Mouse (Mus musculus) telencephalon, adult 2 months (tissue): Measurements from ENCODE around the gene Ehmt2.
"Not testable (repeated sequence)": the region's sequence is repeated elsewhere in the genome, so short reads cannot be mapped to it uniquely, and the experiment has no call there.

ENCODE experiments used
- DNase-seq: peaks from one replicate; pipeline ENCODE4 v3.0.0-alpha.2; 2011; ENCODE audit warnings: low read depth, low spot score

The Ehmt2 gene

DNA sequence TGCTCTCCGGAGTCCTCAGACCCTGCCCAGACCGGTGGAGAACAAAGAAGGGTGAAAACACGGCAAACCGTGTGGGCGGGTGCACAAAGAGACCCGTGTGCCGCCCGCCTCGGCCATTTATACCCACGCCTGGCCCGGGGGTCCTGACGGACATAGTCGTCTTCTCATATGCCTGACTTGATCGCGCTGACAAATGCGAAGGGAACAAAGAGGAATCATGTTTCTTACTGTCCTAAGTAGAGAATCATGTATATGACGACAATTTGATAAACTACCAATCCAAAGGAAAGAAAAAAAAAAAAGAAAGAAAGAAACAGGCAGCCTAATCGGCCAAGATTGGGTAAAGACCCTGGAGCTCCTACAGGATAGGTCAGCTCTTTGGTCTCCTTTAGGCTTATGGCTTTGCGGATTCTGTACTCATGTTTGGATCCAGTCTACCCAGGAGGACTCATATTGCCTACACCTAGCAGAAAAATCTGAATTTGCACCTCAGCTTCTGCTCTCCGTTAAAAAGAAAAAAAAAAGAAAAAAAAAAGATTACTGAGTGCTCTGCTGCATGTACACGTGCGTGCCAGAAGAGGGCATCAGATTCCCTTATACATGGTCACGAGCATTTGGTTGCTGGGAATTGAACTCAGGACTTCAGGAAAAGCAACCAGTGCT lies 54.2 kb downstream of the Ehmt2 start:
- peak; percentile 79 for DNase-seq

DNA sequence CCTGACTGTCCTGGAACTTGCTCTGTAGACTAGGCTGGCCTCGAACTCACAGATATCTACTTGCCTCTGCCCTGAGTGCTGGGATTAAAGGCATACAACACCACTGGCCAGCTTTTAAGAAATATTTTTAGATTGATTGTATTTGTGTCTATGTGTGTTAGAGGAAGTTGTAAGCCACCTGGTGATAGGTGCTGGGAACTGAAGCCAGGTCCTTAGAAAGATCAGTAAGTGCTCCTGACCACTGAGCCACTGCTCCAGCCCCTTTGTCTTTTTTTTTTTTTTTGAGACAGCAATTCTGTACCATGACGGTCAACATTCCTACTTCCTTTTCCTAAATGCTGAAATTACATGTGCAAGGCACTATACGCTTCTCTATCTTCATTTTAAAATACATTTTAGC lies 55.0 kb downstream of the Ehmt2 start:
- DNase-seq, result no peak

DNA sequence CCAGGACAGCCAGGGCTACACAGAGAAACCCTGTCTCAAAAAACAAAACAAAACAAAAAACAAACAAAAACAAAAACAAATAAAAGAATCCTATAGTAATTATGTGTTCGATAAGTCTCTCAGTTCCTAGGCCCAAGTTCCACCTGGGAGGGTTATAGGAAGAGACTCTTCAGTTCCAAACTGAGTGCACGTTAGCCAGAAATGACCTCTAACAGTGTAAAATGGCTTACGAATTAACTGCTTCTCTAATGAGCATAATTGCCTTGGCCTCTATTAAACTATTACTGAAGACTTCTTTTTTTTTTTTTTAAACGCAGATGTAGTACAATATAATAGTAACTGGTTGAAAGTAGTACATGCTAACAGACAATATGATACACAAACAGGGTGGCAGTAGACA lies 55.6 kb downstream of the Ehmt2 start:
- DNase-seq, result no peak

DNA sequence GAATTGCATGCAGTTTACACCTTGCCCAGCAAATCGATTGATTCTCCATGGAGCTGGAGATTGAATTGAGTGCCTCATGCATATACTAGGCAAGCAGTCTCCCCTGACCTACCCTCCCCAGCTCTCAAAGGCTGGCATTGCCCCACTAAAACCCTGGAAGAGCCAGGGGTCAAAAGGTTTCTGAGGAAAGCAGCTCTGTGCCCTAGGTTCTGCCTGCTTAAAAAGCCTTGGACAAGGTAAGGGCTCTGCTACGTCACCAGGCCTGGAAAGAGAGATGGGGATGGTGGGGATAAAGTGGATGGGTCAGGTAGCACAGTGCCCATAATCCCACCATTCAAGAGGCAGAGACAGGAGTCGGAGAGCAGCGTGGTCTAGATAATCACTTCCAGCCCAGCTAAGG lies 56.6 kb downstream of the Ehmt2 start:
- DNase-seq, result no peak

DNA sequence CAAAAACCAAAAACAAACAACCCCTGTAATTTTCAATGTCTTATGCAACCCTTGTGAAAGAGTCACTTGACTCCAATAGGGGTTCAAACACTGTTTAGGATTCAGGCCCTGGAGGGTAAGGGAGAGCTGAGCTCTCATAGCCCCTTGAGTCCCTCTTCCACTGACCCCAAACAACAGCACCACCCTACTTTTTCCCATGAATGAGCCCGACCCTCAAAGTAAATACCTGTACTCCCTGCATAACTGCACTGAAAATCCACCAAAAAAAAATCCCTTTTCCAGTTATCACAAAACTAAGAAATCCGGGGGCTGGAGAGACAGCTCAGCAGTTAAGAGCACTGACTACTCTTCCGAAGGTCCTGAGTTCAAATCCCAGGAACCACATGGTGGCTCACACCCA lies 57.6 kb downstream of the Ehmt2 start:
- no peak for DNase-seq

DNA sequence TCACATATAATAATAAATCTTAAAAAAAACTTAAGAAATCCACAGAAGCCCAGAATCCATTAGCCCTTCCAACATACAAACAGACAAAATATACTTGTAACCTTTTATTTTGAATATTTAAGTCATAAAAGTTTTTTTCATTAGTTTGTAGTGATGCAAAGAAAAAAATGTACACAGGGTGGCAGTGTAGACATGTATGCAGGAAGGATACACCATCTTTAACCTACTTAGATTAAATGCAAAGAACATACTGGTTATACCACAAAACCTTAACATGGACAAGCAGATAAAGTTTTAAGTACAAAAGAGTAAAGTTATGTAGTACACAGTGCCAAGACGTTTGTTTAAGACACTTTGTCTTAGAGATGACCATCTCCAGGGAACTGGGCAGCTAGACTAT lies 58.1 kb downstream of the Ehmt2 start:
- no peak for DNase-seq

DNA sequence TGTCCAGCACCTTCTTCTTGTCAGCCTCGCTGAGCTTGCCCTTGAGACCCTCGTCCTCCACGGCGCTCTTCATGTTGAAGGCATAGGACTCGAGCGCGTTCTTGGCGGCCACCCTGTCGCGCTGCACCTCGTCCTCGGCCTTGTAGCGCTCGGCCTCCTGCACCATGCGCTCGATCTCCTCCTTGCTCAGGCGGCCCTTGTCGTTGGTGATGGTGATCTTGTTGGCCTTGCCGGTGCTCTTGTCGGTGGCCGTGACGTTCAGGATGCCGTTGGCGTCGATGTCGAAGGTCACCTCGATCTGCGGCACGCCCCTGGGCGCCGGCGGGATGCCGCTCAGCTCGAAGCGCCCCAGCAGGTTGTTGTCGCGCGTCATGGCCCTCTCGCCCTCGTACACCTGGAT lies 59.0 kb downstream of the Ehmt2 start:
- DNase-seq, result not testable (repeated sequence)

DNA sequence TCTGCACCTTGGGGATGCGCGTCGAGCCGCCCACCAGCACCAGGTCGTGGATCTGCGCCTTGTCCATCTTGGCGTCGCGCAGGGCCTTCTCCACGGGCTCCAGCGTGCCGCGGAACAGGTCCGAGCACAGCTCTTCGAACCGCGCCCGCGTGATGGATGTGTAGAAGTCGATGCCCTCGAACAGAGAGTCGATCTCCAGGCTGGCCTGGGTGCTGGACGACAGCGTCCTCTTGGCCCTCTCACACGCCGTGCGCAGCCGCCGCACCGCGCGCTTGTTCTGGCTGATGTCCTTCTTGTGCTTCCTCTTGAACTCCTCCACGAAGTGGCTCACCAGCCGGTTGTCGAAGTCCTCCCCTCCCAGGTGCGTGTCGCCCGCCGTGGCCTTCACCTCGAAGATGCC lies 59.7 kb downstream of the Ehmt2 start:
- DNase-seq, result not testable (repeated sequence)

DNA sequence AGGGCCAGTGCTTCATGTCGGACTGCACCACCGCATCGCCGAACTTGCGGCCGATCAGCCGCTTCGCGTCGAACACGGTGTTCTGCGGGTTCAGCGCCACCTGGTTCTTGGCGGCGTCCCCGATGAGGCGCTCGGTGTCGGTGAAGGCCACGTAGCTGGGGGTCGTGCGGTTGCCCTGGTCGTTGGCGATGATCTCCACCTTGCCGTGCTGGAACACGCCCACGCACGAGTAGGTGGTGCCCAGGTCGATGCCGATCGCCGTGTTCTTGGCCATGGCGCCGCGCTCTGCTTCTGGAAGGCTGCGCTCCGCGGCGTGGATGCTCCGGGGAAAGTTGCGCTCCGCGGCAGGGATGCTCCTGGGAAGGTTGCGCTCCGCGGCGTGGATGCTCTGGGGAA lies 60.5 kb downstream of the Ehmt2 start:
- DNase-seq, result not testable (repeated sequence)

DNA sequence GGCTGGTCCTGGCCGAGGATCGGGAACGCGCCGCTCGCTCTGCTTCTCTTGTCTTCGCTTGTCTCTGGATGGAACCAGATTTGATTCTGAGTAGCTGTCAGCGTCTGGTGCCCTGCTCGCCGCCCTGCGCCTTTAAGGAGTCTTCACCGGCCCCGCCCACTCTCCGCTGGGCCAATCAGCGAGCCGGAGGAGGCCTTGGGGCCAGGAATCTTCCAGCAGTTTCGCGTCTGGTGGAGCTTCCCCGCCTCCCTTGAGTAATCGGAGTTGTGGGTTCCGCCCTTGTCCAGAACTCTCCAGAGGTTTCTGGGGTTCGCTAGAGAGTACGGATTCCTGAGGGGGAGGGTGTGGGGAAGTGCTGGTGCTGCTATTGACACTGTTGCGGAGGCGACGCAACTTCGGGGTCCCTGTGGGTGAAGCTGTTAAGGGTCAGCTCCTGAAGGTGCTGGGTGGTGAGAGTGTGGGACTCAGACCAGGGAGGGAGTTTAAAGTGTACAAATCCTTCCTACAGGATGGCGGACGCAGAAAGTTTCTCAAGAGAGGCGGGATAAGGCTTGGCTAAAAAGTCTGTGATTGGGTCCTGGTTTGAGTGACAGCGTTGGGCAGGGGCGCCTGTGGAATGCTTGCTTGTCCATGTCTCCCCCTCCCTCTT lies 61.0 kb downstream of the Ehmt2 start, which contains the start of gene Hspa1b:
TSS of gene Hspa1b (minus strand) at position 109 of the 649 bp plus-strand sequence.
- DNase-seq, result not testable (repeated sequence)

DNA sequence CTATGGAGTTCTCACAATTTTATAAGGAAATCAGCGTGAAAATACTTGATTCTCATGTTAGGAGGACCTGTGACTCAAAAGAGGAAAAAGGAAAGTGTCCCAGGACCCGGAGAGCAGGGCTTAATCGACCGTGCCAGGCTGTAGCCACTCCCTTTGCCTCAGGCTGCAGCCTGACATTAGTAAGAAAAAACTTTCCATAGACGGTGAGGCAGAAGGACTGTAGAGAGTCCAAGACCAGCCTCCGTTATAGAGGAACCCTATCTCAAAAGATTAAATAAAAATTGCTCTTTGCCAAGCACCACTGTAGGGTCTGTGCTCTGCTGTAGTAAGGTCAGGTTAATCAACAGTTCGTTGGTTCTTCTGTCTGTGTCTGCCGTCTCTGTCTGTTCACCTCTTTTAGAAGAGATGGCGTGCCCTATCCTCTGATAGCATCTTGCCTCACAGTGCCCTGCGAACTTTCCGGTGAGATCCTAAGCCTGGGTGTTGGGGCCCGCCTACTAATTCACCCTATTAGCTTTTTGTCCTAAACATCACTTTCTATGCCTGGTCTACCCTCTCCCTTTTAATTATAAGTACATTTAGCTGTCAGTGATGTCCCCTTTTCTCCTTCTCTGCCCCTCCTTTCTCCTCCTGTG lies 61.7 kb downstream of the Ehmt2 start:
- DNase-seq, result no peak

DNA sequence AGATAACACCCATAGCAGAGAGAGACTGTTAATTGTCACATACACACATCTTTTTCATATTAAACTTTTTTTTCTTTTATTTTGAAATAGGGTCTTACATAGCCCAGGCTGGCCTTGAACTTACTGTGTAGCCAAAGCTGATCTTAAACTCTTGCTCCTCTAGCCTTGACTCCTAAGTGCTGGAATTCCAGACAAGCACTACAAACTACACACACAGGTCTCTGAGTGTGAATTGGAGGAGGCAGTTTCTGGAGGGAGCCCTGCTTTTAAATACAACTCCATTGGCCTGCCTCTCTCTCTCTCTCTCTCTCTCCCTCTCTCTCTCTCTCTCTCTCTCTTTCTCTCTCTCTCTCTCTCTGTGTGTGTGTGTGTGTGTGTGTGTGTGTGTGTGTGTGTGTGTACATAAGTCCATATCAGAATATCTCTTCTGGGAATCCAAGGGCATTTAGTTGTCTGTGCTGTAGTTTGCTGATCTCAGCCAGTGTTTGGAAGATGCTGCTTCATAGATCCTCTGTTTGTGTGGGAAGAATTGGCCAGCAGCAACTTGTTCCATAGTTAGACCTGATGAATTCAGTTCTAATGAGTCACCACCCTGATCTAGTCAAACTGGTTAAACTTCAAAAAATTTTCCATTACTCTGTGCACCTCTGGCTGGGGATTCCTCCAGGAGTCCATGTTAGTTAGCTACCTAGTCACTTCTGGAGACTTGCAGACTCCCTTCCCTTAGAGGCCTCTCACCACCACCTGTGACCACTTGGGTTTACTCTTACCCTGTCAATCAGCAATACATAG lies 62.6 kb downstream of the Ehmt2 start:
- no peak for DNase-seq

DNA sequence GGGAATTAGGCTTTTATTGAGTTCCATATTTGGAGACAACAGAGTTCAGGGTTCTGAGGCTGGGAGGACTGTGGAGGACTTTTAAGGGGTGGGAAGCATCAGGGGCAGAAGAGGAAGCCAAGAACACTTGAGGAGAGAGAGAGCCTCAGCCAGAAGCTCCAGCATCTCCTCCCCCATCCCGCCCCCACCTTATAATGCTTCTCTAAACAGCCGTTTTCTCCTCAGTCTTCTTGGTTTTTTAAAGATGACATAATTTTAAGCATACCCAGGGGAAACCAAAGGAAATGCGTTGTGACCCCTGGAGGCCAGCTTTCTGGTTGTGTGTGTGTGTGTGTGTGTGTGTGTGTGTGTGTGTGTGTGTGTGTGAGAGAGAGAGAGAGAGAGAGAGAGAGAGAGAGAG lies 63.9 kb downstream of the Ehmt2 start:
- DNase-seq, result no peak

DNA sequence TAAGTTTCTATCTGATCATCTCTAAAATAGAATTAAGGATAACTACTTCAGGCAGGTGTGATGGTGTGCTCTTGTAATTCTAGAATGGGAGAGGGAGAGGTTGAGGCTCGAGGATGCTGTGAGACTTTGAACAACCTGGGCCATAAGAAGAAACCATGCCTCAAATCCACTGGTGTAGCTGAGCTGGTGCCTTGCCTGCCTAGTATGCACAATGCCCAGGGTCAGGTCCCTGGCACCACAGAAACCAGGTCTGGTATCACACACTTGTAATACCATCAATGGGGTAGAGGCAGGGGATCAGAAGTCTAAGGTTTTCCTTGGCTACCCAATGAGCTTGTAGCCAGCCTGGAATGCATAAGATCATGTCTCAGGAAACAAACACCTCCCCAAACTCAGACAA lies 64.6 kb downstream of the Ehmt2 start:
- no peak for DNase-seq
